Mouse (Mus musculus) hindbrain, embryonic 11.5 days (tissue): ENCODE measurements around the gene Gm21954. TPM values are rescaled to one million over a fixed set of nuclear protein-coding genes. Genes with fewer than 3 reads are reported as not detected.

Source experiments
- ATAC-seq: fragments of 200-750 bp; cut with Nextera tagmentation; 2 replicates; pipeline ENCODE4 v1.8.0; 2017; ENCODE audit warnings: mild to moderate bottlenecking, moderate TSS enrichment, moderate library complexity; ENCODE audit not compliant: low FRiP score
- DNase-seq: peaks from one replicate; pipeline ENCODE4 v3.0.0-alpha.2; 2015; ENCODE audit warnings: low spot score
- H3K27ac ChIP-seq: fragments of 300-500 bp; sonication (generic); 2 replicates; pipeline ENCODE4 v1.5.1; 2014; ENCODE audit warnings: mild to moderate bottlenecking, low read depth, low read length
- H3K27me3 ChIP-seq: fragments of 300-500 bp; sonication (generic); 2 replicates; pipeline ENCODE4 v1.6.1; 2014; ENCODE audit warnings: mild to moderate bottlenecking, low read length, moderate library complexity, mixed read lengths; ENCODE audit not compliant: control insufficient read depth, insufficient read depth
- H3K36me3 ChIP-seq: fragments of 300-500 bp; sonication (generic); 2 replicates; pipeline ENCODE4 v1.6.1; 2014; ENCODE audit warnings: mild to moderate bottlenecking, low read length, moderate library complexity, mixed read lengths; ENCODE audit not compliant: control insufficient read depth, insufficient read depth
- H3K4me1 ChIP-seq: fragments of 300-500 bp; sonication (generic); replicated peaks from 2 replicates; pipeline ENCODE4 v1.6.1; 2014; ENCODE audit warnings: low read length, mixed read lengths; ENCODE audit not compliant: control insufficient read depth, insufficient read depth
- H3K4me2 ChIP-seq: fragments of 300-500 bp; sonication (generic); replicated peaks from 2 replicates; pipeline ENCODE4 v1.6.1; 2014; ENCODE audit warnings: mild to moderate bottlenecking, low read depth, low read length
- H3K4me3 ChIP-seq: fragments of 300-500 bp; sonication (generic); 2 replicates; pipeline ENCODE4 v1.5.1; 2014; ENCODE audit warnings: low read depth, low read length
- H3K9ac ChIP-seq: fragments of 300-500 bp; sonication (generic); 2 replicates; pipeline ENCODE4 v1.6.1; 2014; ENCODE audit warnings: low read depth, low read length
- H3K9me3 ChIP-seq: fragments of 300-500 bp; sonication (generic); 2 replicates; pipeline ENCODE4 v1.6.1; 2016; ENCODE audit warnings: low read length; ENCODE audit not compliant: control insufficient read depth
- WGBS: fragments of 180-500 bp; shearing (Covaris S2); extraction: QIAGEN DNeasy Blood & Tissue Kit; methylation state at CpG from one replicate; pipeline ENCODE4 v1.1.7; 2014; 5-methylcytosine and 5-hydroxymethylcytosine counted together
- polyA plus RNA-seq: library from polyadenylated mRNA; unstranded; fragments of >200 nt; fragmentation: Nextera tagmentation; extraction: Ambion mirVana; gene quantifications from 2 replicates; pipeline ENCODE4 v1.2.1, GENCODE M21; 2014

The Gm21954 gene
- polyA plus RNA-seq, 1 experiment from 2014 or later, result not detected

- Histone ChIP-seq H3K4me3 (no peak overlapping the region), H3K27me3 (no peaks in the 10 kb centered on the region), H3K9me3 (no peaks in the 10 kb centered on the region), H3K4me2 (no peak overlapping the region), H3K27ac (no peak overlapping the region), H3K4me1 (no peaks in the 10 kb centered on the region), H3K9ac (no peak overlapping the region), H3K36me3 (no peaks in the 10 kb centered on the region)
- no peak for ATAC-seq
- DNase-seq, result no peak
- 97% methylated on average over 7 of the region's 7 CpGs for WGBS
Measured at GRCm38 (mm10) chr3:55476694-55477093, 4.7 kb upstream of the Gm21954 start.

GRCm38 (mm10) chr3:55473146-55473545 is 1.1 kb upstream of the Gm21954 start:
- no peak overlapping the region for H3K27ac ChIP-seq
- no peaks in the 10 kb centered on the region for H3K9me3 ChIP-seq
- no peak overlapping the region for H3K4me3 ChIP-seq
- H3K9ac ChIP-seq, result no peak overlapping the region
- no peaks in the 10 kb centered on the region for H3K27me3 ChIP-seq
- 70% methylated on average over 6 of the region's 6 CpGs for WGBS
- H3K36me3 ChIP-seq, result no peaks in the 10 kb centered on the region
- no peaks in the 10 kb centered on the region for H3K4me1 ChIP-seq
- no peak for DNase-seq
- ATAC-seq, result no peak
- no peak overlapping the region for H3K4me2 ChIP-seq

DNA sequence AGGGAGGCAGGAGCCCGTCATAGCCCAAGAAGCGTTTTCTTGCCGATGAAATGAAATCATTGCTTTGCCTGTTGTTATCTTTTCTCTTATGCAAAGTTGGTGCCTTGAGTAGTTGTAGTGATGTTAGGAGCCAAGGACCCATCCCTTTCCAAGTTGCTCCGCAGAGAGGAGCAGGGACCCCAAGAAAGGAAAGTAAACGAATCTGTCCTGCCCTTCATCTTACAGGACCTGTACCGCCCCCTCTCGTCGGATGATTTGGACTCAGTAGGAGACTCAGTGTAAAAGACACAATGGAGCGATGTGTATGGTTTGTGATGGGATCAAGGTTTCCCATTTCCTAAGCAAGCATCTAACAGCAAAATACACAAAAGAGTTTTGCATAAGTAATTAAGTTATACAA is 5.7 kb downstream of the Gm21954 start:
- Histone ChIP-seq H3K9ac (no peak overlapping the region), H3K36me3 (no peaks in the 10 kb centered on the region), H3K4me1 (no peaks in the 10 kb centered on the region), H3K27me3 (no peaks in the 10 kb centered on the region), H3K4me2 (no peak overlapping the region), H3K4me3 (no peak overlapping the region), H3K27ac (no peak overlapping the region), H3K9me3 (no peaks in the 10 kb centered on the region)
- no peak for DNase-seq
- no peak for ATAC-seq
- 68% methylated on average over 9 of the region's 9 CpGs for WGBS

DNA sequence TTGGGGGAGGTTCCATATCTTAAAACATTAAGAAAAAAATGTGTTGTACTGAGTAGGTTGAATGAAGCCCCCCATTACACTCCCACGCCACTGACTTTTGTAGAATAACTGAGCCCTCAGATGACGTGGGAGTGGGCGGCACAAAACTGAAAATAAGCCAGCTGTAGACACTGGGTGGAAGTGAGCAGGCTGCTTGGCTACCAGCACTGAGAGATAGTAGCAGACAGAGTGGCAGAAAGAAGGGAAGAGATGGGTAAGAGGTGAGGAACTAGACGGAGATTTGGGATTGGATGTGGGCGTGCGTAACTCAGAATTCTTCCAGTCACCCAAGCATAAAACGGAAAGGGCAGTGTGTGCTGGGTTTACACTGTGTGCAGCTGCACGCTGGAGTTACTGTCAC is 6.2 kb downstream of the Gm21954 start:
- WGBS, result 78% methylated on average over 8 of the region's 8 CpGs
- ATAC-seq, result no peak

DNA sequence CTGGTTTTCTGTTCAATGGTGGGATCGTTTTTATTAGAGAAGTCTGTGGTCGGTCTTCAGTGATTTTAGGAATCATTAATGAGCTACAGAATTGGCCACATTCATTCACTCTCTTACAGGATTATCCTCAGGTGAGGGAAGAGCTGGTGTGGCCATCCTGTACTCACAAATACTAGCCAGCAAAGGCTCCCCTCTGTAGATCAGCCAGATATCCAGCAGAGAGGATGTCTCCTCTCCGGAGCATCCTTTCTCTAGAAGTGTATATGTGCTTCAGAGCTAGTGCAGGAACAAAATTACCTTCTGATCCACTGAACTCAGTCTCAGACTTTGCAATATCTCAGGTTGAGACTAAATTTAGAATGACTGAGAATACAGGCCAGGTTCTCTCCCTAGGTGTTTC is 7.8 kb downstream of the Gm21954 start:
- 77% methylated on average over 3 of the region's 3 CpGs for WGBS
- no peak overlapping the region for H3K4me2 ChIP-seq
- H3K4me1 ChIP-seq, result no peaks in the 10 kb centered on the region; the same call in 1 of the 2 replicates
- no peaks in the 10 kb centered on the region for H3K36me3 ChIP-seq
- H3K27ac ChIP-seq, result no peak overlapping the region
- no peaks in the 10 kb centered on the region for H3K27me3 ChIP-seq
- DNase-seq, result no peak
- no peak overlapping the region for H3K4me3 ChIP-seq
- no peaks in the 10 kb centered on the region for H3K9me3 ChIP-seq
- H3K9ac ChIP-seq, result no peak overlapping the region
- no peak for ATAC-seq

More for the DNA sequence above, 6.2 kb downstream of the Gm21954 start:
- H3K9ac ChIP-seq, result no peak overlapping the region
- no peak for DNase-seq
- no peaks in the 10 kb centered on the region for H3K9me3 ChIP-seq
- H3K4me2 ChIP-seq, result no peak overlapping the region
- H3K36me3 ChIP-seq, result no peaks in the 10 kb centered on the region
- no peaks in the 10 kb centered on the region; the same call in 1 of the 2 replicates for H3K4me1 ChIP-seq
- no peaks in the 10 kb centered on the region for H3K27me3 ChIP-seq
- no peak overlapping the region for H3K27ac ChIP-seq
- H3K4me3 ChIP-seq, result no peak overlapping the region

- H3K9me3 ChIP-seq, result no peaks in the 10 kb centered on the region
- no peaks in the 10 kb centered on the region for H3K27me3 ChIP-seq
- H3K4me3 ChIP-seq, result no peak overlapping the region
- 88% methylated on average over 4 of the region's 4 CpGs for WGBS
- DNase-seq, result no peak
- H3K36me3 ChIP-seq, result no peaks in the 10 kb centered on the region
- no peak for ATAC-seq
- H3K9ac ChIP-seq, result no peak overlapping the region
- no peaks in the 10 kb centered on the region; the same call in 1 of the 2 replicates for H3K4me1 ChIP-seq
- no peak overlapping the region for H3K27ac ChIP-seq
- H3K4me2 ChIP-seq, result no peak overlapping the region
Measured at GRCm38 (mm10) chr3:55462904-55463668, 8.9 kb downstream of the Gm21954 start.

DNA sequence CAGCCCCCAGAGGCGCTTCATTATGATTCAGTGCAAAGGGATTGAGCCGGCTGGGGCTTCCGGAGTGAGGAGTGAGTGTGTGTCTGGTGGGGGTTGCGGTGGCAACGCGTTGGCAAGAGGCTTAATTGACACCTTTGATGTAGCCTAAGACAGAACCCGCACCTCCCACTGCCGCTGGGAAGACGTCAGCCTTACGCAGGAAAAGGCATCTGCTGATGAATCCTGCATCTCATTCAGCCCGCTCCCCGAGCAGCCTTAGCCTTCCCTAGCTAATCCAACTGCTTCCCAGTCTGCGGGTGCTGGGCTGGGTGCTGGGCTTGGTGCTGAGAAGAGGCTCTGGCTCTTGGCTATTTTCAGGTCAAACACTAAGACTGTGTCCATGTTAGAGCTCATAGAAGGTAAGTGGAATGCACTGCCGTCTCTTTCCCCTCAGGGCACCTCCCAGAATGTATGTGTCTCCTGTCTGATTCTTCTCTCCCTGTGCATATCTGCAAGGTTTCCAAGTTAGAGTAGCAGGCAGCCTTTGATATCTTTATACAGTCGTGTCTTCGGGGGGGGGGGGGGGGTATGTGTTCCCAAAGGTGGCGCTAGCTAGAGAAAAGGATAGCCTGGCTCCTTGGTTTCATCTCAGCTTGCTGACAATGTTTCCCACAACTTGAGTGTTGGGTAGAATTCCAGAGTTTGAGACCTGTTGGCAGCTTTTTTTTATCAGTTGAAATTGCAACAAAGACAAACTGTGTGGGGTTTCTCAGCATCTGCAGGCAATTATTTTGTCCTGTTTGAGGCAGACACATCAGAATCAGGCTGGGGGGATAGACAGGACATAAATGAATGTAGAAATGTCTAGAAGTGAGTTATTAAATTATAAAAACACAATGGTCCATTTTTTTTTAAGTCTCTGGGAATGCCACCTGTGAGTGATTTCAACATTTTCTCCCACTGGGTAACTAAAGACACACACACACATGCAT is 10.0 kb downstream of the Gm21954 start:
- DNase-seq (peak; percentile 77), ATAC-seq (peak; percentile 91)
- 1% methylated on average over 17 of the region's 17 CpGs for WGBS
- H3K4me2 ChIP-seq, result peak overlapping the region; percentile 32
- peak overlapping the region; percentile 51; the same call in 1 of the 2 replicates for H3K27ac ChIP-seq
- H3K9ac ChIP-seq, result peak overlapping the region; percentile 12; the same call in 1 of the 2 replicates
- no peaks in the 10 kb centered on the region for H3K9me3 ChIP-seq
- H3K36me3 ChIP-seq, result no peaks in the 10 kb centered on the region
- no peaks in the 10 kb centered on the region; the same call in 1 of the 2 replicates for H3K4me1 ChIP-seq
- no peaks in the 10 kb centered on the region for H3K27me3 ChIP-seq
- peak overlapping the region; percentile 4; the same call in 1 of the 2 replicates for H3K4me3 ChIP-seq

- Histone ChIP-seq H3K4me2 (peak overlapping the region; percentile 32), H3K27ac (no peak overlapping the region)
Measured at GRCm38 (mm10) chr3:55461092-55461491, 10.9 kb downstream of the Gm21954 start.

More at GRCm38 (mm10) chr3:55461092-55461491, 10.9 kb downstream of the Gm21954 start:
- Histone ChIP-seq H3K4me3 (0 out of 2 replicates have a peak overlapping the region, but pooled peaks have one; percentile 4), H3K4me1 (no peaks in the 10 kb centered on the region; the same call in 1 of the 2 replicates), H3K9ac (no peak overlapping the region), H3K36me3 (no peaks in the 10 kb centered on the region), H3K27me3 (no peaks in the 10 kb centered on the region), H3K9me3 (no peaks in the 10 kb centered on the region)
- 51% methylated on average over 3 of the region's 3 CpGs for WGBS
- ATAC-seq (peak; percentile 45; the same call in 1 of the 2 replicates), DNase-seq (no peak)
